Mouse (Mus musculus) stomach, postnatal 0 days (tissue): ENCODE measurements at regions not wholly inside any gene's neighbourhood (a gene's known extent, or its start where the extent isn't known, plus 50 kb on each side); places are given as distances from the start of the nearest gene placed in this dataset.

Source experiments
- CTCF ChIP-seq: IDR thresholded peaks from 2 replicates; pipeline ENCODE4 v1.5.1; 2016; ENCODE audit warnings: antibody characterized with exemption, low read depth, mild to moderate bottlenecking, moderate library complexity
- EP300 ChIP-seq: optimal IDR thresholded peaks from 2 replicates; pipeline ENCODE3; 2016; ENCODE audit warnings: antibody characterized with exemption

DNA sequence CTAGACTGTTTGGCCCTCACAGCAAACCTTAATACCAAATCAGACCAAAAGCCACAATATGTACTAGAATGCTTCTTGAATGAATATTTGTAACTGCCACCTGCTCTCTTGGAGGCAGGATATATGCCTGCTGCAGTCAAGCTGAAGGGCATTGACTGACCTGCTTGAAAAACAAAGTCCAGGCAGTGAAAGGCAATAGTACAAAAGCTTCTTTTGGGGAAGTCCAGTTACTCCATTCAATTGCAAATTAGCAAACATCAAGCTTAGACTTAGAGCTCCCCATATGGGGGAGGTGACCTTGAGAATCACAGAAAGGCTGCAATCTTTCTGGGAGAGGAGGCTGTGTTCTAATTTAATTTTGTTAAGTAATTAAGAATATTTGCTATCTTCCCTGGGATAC is 422.9 kb upstream of the Pabpc4l start:
- no peak for TF ChIP-seq CTCF
- TF ChIP-seq EP300 = no peak
